Mouse (Mus musculus): ENCODE measurements around the gene Gm10057. TPM values are rescaled to one million over a fixed set of nuclear protein-coding genes. Genes with fewer than 3 reads are reported as not detected.
"Not testable (repeated sequence)": the region's sequence is repeated elsewhere in the genome, so short reads cannot be mapped to it uniquely, and the experiment has no call there.

The Gm10057 gene
- polyA plus RNA-seq (2015; fragmentation: Nextera tagmentation; extraction: Ambion mirVana), result not detected in 2 replicates

GRCm38 (mm10) chrX:154054939-154055338 lies at the start of gene Gm10057:
Gene Gm10057 (minus strand): TSS chrX:154055039.
- not testable (repeated sequence) for H3K36me3 ChIP-seq; H3K4me1 ChIP-seq; H3K9me3 ChIP-seq; ATAC-seq (ENCODE audit: insufficient read depth, low FRiP score, low read depth); H3K27me3 ChIP-seq (replicated peaks); H3K4me2 ChIP-seq; H3K4me3 ChIP-seq (replicated peaks); H3K9ac ChIP-seq; H3K27ac ChIP-seq

GRCm38 (mm10) chrX:154033727-154034126 lies 21.1 kb downstream of the Gm10057 start, which contains the start of gene 4921511M17Rik:
Gene 4921511M17Rik (minus strand): TSS chrX:154033827.
- not testable (repeated sequence) for H3K9me3 ChIP-seq; ATAC-seq (ENCODE audit: insufficient read depth, low FRiP score, low read depth); H3K4me2 ChIP-seq

GRCm38 (mm10) chrX:154012540-154012939 lies 42.3 kb downstream of the Gm10057 start, which contains the start of gene Samt1:
Gene Samt1 (minus strand): TSS chrX:154012640.
- H3K9me3 ChIP-seq; H3K9ac ChIP-seq; H3K27ac ChIP-seq; H3K27me3 ChIP-seq (replicated peaks); H3K4me2 ChIP-seq; ATAC-seq (ENCODE audit: insufficient read depth, low FRiP score, low read depth); H3K36me3 ChIP-seq; H3K4me1 ChIP-seq; H3K4me3 ChIP-seq (replicated peaks): not testable (repeated sequence)

More at GRCm38 (mm10) chrX:154033727-154034126, 21.1 kb downstream of the Gm10057 start, which contains the start of gene 4921511M17Rik:
- not testable (repeated sequence) for H3K9ac ChIP-seq; H3K4me3 ChIP-seq (replicated peaks); H3K27me3 ChIP-seq (replicated peaks); H3K4me1 ChIP-seq; H3K27ac ChIP-seq; H3K36me3 ChIP-seq

Other genes with a start within 250 kb of the Gm10057 start
- 10.8 and 12.9 TPM in 2 replicates for gene Spin2c, start 222.8 kb downstream of the Gm10057 start, polyA plus RNA-seq (2015; fragmentation: Nextera tagmentation; extraction: Ambion mirVana)
- gene Samt1, start 42.4 kb downstream of the Gm10057 start, polyA plus RNA-seq (2015; fragmentation: Nextera tagmentation; extraction: Ambion mirVana), result not detected in 2 replicates
- gene 4921511M17Rik, start 21.2 kb downstream of the Gm10057 start, polyA plus RNA-seq (2015; fragmentation: Nextera tagmentation; extraction: Ambion mirVana), result not detected in 2 replicates
- not detected in 2 replicates for gene Gm15140, start 65.6 kb upstream of the Gm10057 start, polyA plus RNA-seq (2015; fragmentation: Nextera tagmentation; extraction: Ambion mirVana)